Mouse (Mus musculus) heart, embryonic 16.5 days (tissue): Measurements from ENCODE around the gene Map3k21. TPM values are rescaled to one million over a fixed set of nuclear protein-coding genes. Genes with fewer than 3 reads are reported as not detected.

ENCODE experiments used
- ATAC-seq: fragments of 200-750 bp; cut with Nextera tagmentation; replicated peaks from 2 replicates; pipeline ENCODE4 v1.8.0; 2017; ENCODE audit warnings: moderate number of reproducible peaks; ENCODE audit not compliant: insufficient read depth, low FRiP score; ENCODE audit errors: extremely low read depth
- H3K27ac ChIP-seq: fragments of 300-500 bp; sonication (generic); 2 replicates; pipeline ENCODE4 v1.5.1; 2014; ENCODE audit warnings: mild to moderate bottlenecking, low read length, control low read depth, moderate library complexity
- H3K27me3 ChIP-seq: fragments of 300-500 bp; sonication (generic); 2 replicates; pipeline ENCODE4 v1.6.1; 2014; ENCODE audit warnings: low read length, mixed read lengths; ENCODE audit not compliant: control insufficient read depth, insufficient read depth
- H3K36me3 ChIP-seq: fragments of 300-500 bp; sonication (generic); 2 replicates; pipeline ENCODE4 v1.6.1; 2014; ENCODE audit not compliant: control insufficient read depth, insufficient read depth
- H3K4me1 ChIP-seq: fragments of 300-500 bp; sonication (generic); 2 replicates; pipeline ENCODE4 v1.6.1; 2014; ENCODE audit warnings: low read length, mixed read lengths; ENCODE audit not compliant: control insufficient read depth, insufficient read depth
- H3K4me2 ChIP-seq: fragments of 300-500 bp; sonication (generic); 2 replicates; pipeline ENCODE4 v1.6.1; 2014; ENCODE audit warnings: low read depth, mild to moderate bottlenecking, control low read depth, low read length
- H3K4me3 ChIP-seq: fragments of 300-500 bp; sonication (generic); 2 replicates; pipeline ENCODE4 v1.5.1; 2014; ENCODE audit warnings: mild to moderate bottlenecking, control low read depth, low read length
- H3K9ac ChIP-seq: fragments of 300-500 bp; sonication (generic); 2 replicates; pipeline ENCODE4 v1.6.1; 2014; ENCODE audit warnings: low read length, control low read depth
- H3K9me3 ChIP-seq: fragments of 300-500 bp; sonication (generic); replicated peaks from 2 replicates; pipeline ENCODE4 v1.6.1; 2016; ENCODE audit warnings: low read length; ENCODE audit not compliant: control insufficient read depth
- WGBS: fragments of 180-500 bp; shearing (Covaris S2); extraction: QIAGEN DNeasy Blood & Tissue Kit; methylation state at CpG from one replicate; pipeline ENCODE4 v1.1.7; 2014; 5-methylcytosine and 5-hydroxymethylcytosine counted together
- polyA plus RNA-seq: library from polyadenylated mRNA; unstranded; fragments of >200 nt; fragmentation: Nextera tagmentation; extraction: Ambion mirVana; gene quantifications from 2 replicates; pipeline ENCODE4 v1.2.1, GENCODE M21; 2015

Gene Map3k21
- polyA plus RNA-seq, 1 experiment from 2014 or later: 0.13 TPM

DNA sequence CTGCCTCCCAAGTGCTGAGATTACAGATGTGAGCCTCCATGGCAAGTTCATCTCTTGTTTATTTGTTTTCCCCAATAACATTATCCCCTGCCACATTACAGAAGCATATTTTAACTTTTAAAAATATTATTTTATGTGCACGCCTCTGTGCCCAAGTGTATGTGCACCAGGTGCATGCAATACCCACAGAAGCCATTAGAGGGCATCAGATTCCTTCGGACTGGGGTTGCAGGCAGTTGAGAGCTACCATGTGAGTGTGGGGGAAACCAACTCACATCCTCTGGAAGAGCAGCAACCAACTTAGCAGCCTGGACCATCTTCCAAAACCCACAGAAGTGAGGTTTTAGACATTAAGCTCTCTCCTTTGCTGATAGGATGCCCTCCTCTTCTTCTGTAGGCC, 2.9 kb upstream of the Map3k21 start:
- H3K9me3 ChIP-seq: peaks cover 6% of the 10 kb centered on the region
- H3K9ac ChIP-seq: no peak overlapping the region
- 72% methylated on average over 2 of the region's 2 CpGs for WGBS
- ATAC-seq: no peak
- H3K4me1 ChIP-seq: peaks cover 4% of the 10 kb centered on the region; the same call in 1 of the 2 replicates
- no peak overlapping the region for H3K27ac ChIP-seq
- H3K4me2 ChIP-seq: no peak overlapping the region
- H3K4me3 ChIP-seq: no peak overlapping the region
- H3K27me3 ChIP-seq: peaks cover 35% of the 10 kb centered on the region
- no peaks in the 10 kb centered on the region for H3K36me3 ChIP-seq

DNA sequence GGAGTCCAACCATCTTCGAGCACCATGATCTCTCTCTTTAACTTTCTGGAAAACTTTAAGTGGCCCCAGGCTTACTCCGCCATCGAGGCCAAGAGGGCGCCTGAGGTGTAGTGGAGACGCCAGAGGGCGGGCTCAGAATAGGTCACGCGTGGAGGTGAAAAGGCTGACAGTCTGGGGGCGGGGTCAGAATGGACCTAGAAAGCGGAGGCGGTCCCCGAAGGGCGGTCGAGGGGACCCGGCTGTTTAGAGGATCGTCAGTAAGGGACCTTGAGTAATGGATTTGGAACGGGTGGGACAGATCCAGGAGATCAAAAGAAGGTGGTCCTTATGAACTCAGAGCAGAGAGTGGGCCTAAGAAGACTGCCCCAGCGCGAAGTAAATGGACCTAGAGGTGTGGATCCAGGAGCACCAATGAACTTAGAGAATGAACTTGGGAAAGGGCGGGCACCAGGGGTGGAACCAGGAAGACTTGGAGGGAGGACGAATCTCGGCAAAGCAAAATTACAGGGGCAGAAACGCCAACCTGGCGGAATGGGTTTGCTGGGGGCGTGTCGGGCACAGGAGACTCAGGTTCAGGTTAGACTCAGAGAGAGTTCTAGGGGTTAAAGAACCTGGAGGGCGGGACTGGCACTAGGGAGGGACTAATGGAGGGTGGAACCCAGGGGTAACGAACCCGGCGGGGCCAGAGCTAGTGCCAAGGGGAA, 437 bp upstream of the Map3k21 start:
- H3K4me3 ChIP-seq: peak overlapping the region; percentile 65
- peak overlapping the region; percentile 48 for H3K9ac ChIP-seq
- peaks cover 47% of the 10 kb centered on the region for H3K27me3 ChIP-seq
- no peak overlapping the region for H3K27ac ChIP-seq
- ATAC-seq: peak; percentile 56
- peak overlapping the region; percentile 97 for H3K4me2 ChIP-seq
- peaks cover 4% of the 10 kb centered on the region; the same call in 1 of the 2 replicates for H3K4me1 ChIP-seq
- peaks cover 6% of the 10 kb centered on the region for H3K9me3 ChIP-seq
- H3K36me3 ChIP-seq: no peaks in the 10 kb centered on the region
- WGBS: 4% methylated on average over 30 of the region's 30 CpGs

DNA sequence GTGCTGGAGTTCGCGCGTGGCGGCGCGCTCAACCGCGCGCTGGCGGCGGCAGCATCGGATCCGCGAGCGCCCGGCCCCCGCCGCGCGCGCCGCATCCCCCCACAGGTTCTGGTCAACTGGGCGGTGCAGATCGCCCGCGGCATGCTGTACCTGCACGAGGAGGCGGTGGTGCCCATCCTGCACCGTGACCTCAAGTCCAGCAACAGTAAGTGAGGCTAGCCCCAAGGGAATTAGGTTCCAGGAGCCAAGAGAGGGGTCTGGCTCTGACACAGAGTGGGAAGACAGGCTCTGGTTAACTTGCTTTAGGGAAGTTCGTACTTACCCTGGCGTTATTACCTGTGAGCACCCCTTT, 955 bp downstream of the Map3k21 start:
- Histone ChIP-seq H3K4me3 (peak overlapping the region; percentile 65), H3K36me3 (no peaks in the 10 kb centered on the region), H3K4me1 (peaks cover 4% of the 10 kb centered on the region; the same call in 1 of the 2 replicates), H3K9ac (peak overlapping the region; percentile 48), H3K27me3 (peaks cover 47% of the 10 kb centered on the region), H3K9me3 (peaks cover 6% of the 10 kb centered on the region), H3K27ac (no peak overlapping the region), H3K4me2 (peak overlapping the region; percentile 97)
- no peak for ATAC-seq
- WGBS: 3% methylated on average over 31 of the region's 31 CpGs

DNA sequence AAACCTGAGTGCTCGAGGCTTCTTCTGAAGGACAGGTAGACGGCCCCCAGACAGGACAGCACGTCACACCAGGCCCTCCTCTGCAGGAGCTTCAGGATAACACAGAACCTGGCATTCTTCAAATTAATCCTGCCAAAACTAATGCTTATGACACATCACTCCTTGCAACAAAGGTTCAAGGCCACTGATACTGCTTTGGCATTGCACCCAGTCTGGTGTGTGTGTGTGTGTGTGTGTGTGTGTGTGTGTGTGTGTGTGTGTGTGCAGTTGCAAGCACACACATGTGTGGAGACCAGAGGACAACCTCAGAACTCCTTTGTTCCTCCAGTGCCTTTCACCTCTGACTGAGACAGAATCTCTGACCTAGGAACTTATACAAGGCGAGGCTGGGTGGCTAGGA, 3.0 kb downstream of the Map3k21 start:
- Histone ChIP-seq H3K9ac (no peak overlapping the region), H3K27me3 (peaks cover 47% of the 10 kb centered on the region), H3K27ac (no peak overlapping the region), H3K4me1 (peaks cover 4% of the 10 kb centered on the region; the same call in 1 of the 2 replicates), H3K4me2 (no peak overlapping the region), H3K36me3 (no peaks in the 10 kb centered on the region), H3K4me3 (no peak overlapping the region), H3K9me3 (no peaks in the 10 kb centered on the region)
- no peak for ATAC-seq
- WGBS: 79% methylated on average over 4 of the region's 4 CpGs

DNA sequence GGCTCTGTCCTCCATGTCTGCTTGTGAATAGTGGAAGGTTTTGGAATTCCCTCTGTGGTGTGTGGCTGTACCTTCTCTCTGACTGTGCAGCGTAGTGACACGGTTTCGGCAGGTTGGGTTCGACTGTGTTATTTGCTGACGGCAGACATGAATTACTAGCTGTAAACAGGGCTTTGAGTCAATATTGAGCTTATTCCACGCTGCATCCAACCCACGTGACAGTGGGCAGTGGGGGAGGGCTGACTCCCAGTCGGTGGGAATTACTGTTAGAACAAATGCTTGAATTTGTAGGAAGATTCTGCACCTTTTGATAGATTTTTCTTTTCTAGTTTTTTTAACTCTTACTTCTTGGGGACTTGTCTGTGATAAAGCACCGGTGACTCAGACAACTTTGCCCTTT, 4.1 kb downstream of the Map3k21 start:
- H3K4me1 ChIP-seq: peaks cover 4% of the 10 kb centered on the region; the same call in 1 of the 2 replicates
- ATAC-seq: no peak
- no peak overlapping the region for H3K4me2 ChIP-seq
- no peak overlapping the region for H3K9ac ChIP-seq
- H3K36me3 ChIP-seq: no peaks in the 10 kb centered on the region
- H3K4me3 ChIP-seq: no peak overlapping the region
- no peaks in the 10 kb centered on the region for H3K9me3 ChIP-seq
- H3K27me3 ChIP-seq: peaks cover 38% of the 10 kb centered on the region
- H3K27ac ChIP-seq: no peak overlapping the region
- 81% methylated on average over 9 of the region's 9 CpGs for WGBS

DNA sequence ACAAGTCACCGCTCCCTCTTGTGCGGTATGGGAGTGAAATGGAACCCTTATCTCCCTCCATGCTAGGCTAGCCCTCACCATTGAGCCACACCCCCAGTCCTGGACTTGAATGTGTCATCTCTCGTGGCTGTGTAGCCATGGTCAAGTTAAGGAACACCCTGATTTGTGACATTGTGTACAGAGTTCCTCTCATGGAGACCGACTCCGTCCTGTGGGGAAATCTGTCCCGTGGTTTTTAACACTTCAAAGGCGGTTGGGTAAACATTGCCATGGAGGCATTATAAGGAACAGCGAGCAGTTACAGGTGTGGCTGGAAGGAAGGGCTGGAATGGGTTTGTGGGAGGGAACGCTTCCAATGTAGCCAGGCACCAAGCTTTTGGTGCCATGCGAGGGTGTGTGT, 6.8 kb downstream of the Map3k21 start:
- WGBS: 53% methylated on average over 10 of the region's 10 CpGs
- Histone ChIP-seq H3K36me3 (no peaks in the 10 kb centered on the region), H3K9ac (no peak overlapping the region), H3K27ac (no peak overlapping the region), H3K9me3 (no peaks in the 10 kb centered on the region), H3K27me3 (peaks cover 15% of the 10 kb centered on the region), H3K4me1 (no peaks in the 10 kb centered on the region), H3K4me2 (no peak overlapping the region), H3K4me3 (no peak overlapping the region)
- no peak for ATAC-seq

DNA sequence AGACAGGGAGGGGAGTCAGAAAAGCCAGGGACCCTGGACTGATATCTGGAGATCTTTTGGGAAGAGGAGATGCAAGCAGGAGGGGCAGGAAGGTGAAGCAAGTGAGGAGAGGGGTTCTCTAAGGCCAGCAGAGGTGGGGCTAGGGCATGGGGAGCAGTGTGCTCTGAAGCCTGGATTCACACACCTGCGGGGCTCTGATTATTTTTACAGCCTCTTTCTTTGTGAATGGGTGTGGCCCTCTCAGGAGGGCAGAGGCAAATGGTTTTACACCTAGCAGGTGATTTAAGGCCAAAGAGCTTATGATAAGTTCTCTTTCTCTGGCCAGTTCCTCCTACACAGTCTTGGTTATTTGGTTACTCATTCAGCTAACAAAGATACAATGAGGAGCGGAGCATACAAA, 8.5 kb downstream of the Map3k21 start:
- no peak for ATAC-seq

DNA sequence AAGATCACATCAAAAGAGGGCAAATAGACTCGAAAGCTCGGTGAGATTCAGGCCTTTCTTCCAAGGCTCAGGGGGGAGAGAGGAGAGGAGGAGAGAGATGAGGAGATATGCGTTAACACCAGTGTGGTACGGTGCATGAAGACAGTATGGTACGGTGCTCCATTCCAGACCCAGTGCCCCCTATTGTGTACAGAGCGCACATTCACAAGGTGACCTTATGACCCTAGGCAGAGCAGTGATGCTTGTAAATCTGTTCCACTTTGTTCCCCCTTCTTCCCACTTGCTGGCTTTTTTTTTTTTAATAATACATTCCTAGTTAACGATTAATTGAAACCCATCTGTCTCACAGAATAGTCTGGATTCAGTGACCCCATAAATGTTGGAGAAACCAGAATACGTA, 9.3 kb downstream of the Map3k21 start:
- no peak overlapping the region for H3K4me2 ChIP-seq
- ATAC-seq: no peak
- H3K27ac ChIP-seq: no peak overlapping the region
- no peak overlapping the region for H3K4me3 ChIP-seq
- H3K4me1 ChIP-seq: no peaks in the 10 kb centered on the region
- no peaks in the 10 kb centered on the region for H3K9me3 ChIP-seq
- H3K27me3 ChIP-seq: no peaks in the 10 kb centered on the region
- H3K36me3 ChIP-seq: no peaks in the 10 kb centered on the region
- WGBS: 86% methylated on average over 8 of the region's 8 CpGs
- H3K9ac ChIP-seq: no peak overlapping the region

More for the DNA sequence above, 8.5 kb downstream of the Map3k21 start:
- no peaks in the 10 kb centered on the region for H3K9me3 ChIP-seq
- no peak overlapping the region for H3K27ac ChIP-seq
- no peak overlapping the region for H3K9ac ChIP-seq
- no peak overlapping the region for H3K4me3 ChIP-seq
- H3K27me3 ChIP-seq: peaks cover 2% of the 10 kb centered on the region; the same call in 1 of the 2 replicates
- H3K4me2 ChIP-seq: no peak overlapping the region
- WGBS: 71% methylated on average over 2 of the region's 2 CpGs
- no peaks in the 10 kb centered on the region for H3K36me3 ChIP-seq
- H3K4me1 ChIP-seq: no peaks in the 10 kb centered on the region

DNA sequence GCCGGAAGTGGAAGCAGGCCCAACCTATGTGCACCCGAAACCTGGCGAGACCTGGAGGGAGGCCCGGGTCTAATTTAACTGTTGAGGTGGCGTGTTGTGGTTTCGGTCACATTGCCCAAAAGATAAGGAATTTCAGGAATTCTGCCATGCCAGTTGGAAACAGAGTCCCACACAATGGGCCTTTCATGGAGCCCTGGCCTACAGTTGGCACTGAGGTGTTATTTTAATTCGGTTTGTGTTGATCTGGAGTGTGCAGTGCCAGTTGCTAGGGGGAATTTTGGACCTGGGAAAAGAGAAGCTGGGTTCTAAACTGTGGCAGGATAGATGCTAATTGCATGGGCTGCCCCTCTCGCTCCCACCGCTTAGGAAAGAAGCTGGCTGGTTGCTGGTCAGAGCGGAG, 10.0 kb downstream of the Map3k21 start:
- Histone ChIP-seq H3K27ac (no peak overlapping the region), H3K4me1 (no peaks in the 10 kb centered on the region), H3K4me3 (no peak overlapping the region), H3K27me3 (no peaks in the 10 kb centered on the region), H3K9me3 (no peaks in the 10 kb centered on the region), H3K4me2 (no peak overlapping the region), H3K36me3 (no peaks in the 10 kb centered on the region), H3K9ac (no peak overlapping the region)
- no peak for ATAC-seq
- 82% methylated on average over 10 of the region's 10 CpGs for WGBS
